Mouse (Mus musculus) testis, adult 2 months (tissue): ENCODE measurements at regions not wholly inside any gene's neighbourhood (a gene's known extent, or its start where the extent isn't known, plus 50 kb on each side); places are given as distances from the start of the nearest gene placed in this dataset.

Source experiments
- CTCF ChIP-seq: fragments of 200-500 bp; IDR thresholded peaks from 2 replicates; pipeline ENCODE4 v1.5.1; 2012; ENCODE audit warnings: low read depth, mild to moderate bottlenecking, inconsistent platforms, low read length, moderate library complexity; ENCODE audit not compliant: control insufficient read depth, insufficient read depth, insufficient replicate concordance
- POLR2A ChIP-seq: fragments of 200-500 bp; IDR thresholded peaks from 2 replicates; pipeline ENCODE4 v1.6.1; 2012; ENCODE audit warnings: low read depth, mild to moderate bottlenecking, inconsistent platforms, low read length, moderate library complexity; ENCODE audit not compliant: control insufficient read depth

GRCm38 (mm10) chr7:128836435-128836834 is 91.7 kb downstream of the Sec23ip start:
- TF ChIP-seq CTCF = no peak
- no peak for TF ChIP-seq POLR2A
